Mouse (Mus musculus): ENCODE measurements at regions not wholly inside any gene's neighbourhood (a gene's known extent, or its start where the extent isn't known, plus 50 kb on each side); places are given as distances from the start of the nearest gene placed in this dataset.

- no peak overlapping the region for H3K27ac ChIP-seq
- H3K36me3 ChIP-seq: no peaks in the 10 kb centered on the region
- no peaks in the 10 kb centered on the region for H3K9me3 ChIP-seq
- WGBS: 58% methylated on average over 3 of the region's 3 CpGs
- no peak overlapping the region for H3K4me2 ChIP-seq
- no peak for ATAC-seq (ENCODE audit: insufficient read depth, low FRiP score, low read depth)
- H3K4me1 ChIP-seq: no peaks in the 10 kb centered on the region
- H3K9ac ChIP-seq: no peak overlapping the region
- no peak overlapping the region for H3K4me3 ChIP-seq (replicated peaks)
- no peaks in the 10 kb centered on the region for H3K27me3 ChIP-seq (replicated peaks)
Measured at GRCm38 (mm10) chr16:72256388-72256787, 51.7 kb upstream of the Robo1 start.
